Mouse (Mus musculus): Measurements from ENCODE around the gene Uvrag.

Uvrag gene

DNA sequence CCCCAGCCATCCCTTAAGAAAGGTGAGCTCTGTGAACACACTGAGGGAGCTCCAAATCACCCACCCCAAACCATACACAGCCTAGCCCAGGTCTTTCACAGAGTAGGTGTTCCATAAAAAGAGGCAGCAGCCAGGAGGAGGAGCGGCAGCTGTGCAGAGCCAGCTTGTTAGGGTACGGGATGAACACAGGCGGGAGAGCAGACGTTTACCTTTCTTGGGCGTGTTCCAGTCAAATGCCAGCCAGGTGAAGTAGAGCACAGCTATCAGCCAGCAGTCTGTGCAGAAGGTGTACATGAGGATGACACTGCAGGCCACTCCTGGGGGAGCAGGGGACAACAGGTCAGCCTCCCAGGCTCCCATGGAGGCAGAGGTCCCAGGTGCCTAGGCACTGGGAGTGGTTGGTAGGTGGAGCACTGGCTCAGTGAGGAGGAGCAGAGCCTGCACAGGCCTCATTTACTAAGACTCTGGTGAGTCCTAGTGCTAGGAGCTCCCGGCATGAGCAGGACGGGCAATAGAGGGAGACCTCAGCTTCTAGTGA lies 24.0 kb upstream of the Uvrag start:
- no peak for DNase-seq (ENCODE audit: low spot score)

DNA sequence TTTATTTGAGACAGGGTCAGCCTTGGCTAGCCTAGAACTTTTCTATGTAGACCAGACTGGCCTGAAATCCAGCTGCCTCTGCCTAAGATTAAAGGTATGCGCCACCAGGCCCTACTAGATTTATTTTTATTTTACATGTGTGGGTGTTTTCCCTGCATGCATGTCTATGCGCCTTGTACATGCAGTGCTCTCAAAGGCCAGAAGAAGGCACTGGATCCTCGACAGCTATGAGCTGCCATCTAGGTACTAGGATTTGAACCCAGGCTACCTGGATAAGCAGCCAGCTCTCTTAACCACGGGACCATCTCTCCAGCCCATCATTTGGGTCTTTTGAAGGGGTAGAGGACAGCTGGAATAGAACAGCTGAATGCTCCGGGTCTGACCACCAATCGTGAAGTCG lies 21.5 kb upstream of the Uvrag start:
- DNase-seq (ENCODE audit: low spot score): no peak

DNA sequence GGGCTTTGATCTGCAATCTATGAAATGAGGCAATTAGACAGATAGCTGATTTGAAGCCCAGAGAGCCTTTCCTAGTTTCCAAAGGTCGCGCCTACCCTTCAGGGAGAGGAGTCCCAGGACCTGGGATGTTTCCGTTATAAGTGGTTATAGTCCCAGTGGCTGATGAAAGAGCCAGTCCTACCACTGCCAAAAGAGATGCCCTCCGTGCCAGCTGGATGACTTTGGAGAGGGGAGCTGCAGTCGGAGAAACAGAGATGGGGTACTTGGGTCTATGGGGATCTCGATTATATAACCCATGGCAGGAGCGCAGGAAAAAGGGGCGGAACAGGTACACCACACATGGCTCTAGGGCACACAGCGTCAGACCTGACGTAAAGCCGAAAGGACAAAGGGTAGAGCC lies 21.0 kb upstream of the Uvrag start:
- DNase-seq (ENCODE audit: low spot score): no peak

DNA sequence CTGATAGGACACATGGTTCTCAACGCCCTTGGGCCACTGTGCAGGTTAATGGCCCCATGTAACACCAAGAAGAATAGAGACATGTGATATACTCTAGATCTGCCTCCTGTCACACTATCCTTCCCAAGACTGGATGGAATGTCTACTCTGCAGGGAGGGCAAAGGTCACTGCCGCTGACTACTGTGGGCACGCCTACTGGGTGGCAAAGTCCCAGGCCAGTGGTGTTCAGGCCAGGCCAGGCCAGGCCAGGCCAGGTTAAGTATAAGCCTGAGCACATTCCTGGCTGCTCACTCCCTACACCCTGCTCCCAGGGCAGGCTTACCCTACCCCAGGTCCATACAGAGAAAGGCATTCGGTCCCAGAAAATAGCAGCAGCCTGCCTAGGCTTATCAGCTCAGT lies 20.6 kb upstream of the Uvrag start:
- DNase-seq (ENCODE audit: low spot score): peak; percentile 78

GRCm38 (mm10) chr7:99160995-99161394 lies 20.1 kb upstream of the Uvrag start:
- no peak for DNase-seq (ENCODE audit: low spot score)

GRCm38 (mm10) chr7:99159446-99159845 lies 18.5 kb upstream of the Uvrag start:
- DNase-seq (ENCODE audit: low spot score): no peak

DNA sequence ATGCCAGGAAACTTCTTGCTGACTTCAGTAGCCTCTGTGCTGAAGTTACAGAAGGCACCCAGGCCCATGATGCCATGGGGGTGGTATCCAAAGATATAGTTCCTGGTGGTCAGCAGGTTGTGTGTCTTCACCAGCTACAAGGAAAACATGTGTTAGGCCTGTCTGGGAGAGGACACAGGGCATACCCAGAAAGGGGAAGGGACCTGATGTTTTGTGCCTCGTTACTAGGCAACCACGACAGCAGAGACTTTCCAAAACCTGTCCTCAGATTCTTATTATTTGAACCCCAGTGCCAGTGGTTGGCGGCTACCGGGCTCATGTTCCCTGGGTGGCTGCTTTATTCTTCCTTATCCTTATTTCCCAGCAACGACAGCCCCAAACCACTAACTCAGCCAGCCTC lies 18.0 kb upstream of the Uvrag start:
- DNase-seq (ENCODE audit: low spot score): no peak

DNA sequence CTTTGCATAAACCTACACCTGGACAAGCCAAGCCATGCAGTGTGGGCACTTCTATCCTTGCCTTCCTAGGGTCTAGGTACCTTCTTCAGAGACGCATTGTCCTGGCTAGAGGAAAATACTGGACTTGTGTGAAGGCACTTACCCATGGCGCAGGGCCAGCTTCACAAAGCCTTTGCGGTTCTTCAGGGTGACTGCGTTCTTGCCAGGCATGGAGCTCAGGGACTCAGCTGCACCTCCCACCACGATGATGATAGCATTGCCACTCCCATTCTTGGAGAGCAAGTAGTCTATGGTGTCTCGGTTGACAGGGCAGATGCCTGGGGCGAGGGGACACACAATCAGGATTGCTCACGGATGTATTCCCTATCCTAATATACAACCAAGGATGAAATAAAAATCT lies 17.1 kb upstream of the Uvrag start:
- DNase-seq (ENCODE audit: low spot score): no peak

DNA sequence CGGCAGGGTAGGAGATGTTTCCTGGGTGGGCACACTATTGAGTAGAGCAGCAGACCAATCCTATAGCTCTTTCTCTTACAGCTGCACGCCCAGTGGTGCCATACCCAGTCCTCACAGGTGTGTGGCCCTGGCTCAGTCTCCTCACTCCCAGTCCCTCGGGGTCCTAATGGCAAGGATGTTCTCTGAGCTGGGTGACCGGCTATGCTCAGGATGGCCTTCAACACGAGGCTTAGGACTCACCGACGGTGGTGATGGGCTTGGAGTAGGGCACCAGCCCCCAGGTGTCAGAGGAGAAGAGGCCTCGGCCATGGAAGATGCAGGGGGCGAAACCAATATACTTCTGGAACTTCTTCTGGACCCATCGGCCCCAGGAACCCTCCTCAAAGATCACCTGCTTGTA lies 15.8 kb upstream of the Uvrag start:
- no peak for DNase-seq (ENCODE audit: low spot score)

GRCm38 (mm10) chr7:99155311-99156289 lies 14.7 kb upstream of the Uvrag start:
- peak; percentile 82 for DNase-seq (ENCODE audit: low spot score)

DNA sequence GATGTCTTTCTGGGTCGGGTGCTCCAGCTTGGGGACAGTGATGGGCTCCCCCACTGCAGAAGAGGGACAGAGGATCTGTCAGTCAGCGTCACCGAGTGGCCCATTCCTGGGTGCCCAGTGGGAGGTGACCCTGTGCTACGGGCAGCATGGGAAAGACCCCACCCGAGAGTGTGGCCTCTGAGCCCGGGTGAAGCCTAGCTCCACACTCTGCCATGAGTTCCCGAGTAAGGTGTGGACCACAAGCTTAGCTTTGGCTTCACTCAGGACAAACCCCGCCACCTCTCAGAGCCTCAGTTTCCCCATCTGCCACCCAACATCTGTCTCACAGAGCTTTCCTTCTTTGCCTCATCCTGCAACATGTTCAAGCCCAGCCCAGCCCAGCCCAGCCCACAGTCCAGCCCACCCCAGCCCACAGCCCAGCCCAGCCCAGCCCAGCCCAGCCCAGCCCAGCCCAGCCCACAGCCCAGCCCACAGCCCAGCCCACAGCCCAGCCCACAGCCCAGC lies 13.8 kb upstream of the Uvrag start:
- DNase-seq (ENCODE audit: low spot score): no peak

- DNase-seq (ENCODE audit: low spot score): no peak
These were observed 12.8 kb upstream of the Uvrag start for GRCm38 (mm10) chr7:99153686-99154202.

GRCm38 (mm10) chr7:99152756-99153155 lies 11.8 kb upstream of the Uvrag start:
- DNase-seq (ENCODE audit: low spot score): no peak

DNA sequence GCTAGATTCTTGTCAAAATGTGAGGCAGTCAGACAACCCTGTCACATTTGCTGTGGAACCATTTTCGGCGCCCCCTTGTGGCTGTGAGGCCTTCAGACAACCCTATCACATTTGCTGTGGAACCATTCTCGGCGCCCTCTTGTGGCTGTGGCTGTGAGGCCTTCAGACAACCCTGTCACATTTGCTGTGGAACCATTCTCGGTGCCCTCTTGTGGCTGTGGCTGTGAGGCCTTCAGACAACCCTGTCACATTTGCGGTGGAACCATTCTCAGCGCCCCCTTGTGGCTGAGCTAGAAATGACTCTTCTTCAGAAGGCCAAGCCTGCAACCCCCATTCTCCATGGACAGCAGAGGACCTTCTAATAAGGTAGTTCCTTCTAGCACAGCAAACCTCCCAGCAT lies 10.4 kb upstream of the Uvrag start:
- DNase-seq (ENCODE audit: low spot score): peak; percentile 95

- no peak for DNase-seq (ENCODE audit: low spot score)
These were observed 8.1 kb upstream of the Uvrag start for GRCm38 (mm10) chr7:99149017-99149416.

DNA sequence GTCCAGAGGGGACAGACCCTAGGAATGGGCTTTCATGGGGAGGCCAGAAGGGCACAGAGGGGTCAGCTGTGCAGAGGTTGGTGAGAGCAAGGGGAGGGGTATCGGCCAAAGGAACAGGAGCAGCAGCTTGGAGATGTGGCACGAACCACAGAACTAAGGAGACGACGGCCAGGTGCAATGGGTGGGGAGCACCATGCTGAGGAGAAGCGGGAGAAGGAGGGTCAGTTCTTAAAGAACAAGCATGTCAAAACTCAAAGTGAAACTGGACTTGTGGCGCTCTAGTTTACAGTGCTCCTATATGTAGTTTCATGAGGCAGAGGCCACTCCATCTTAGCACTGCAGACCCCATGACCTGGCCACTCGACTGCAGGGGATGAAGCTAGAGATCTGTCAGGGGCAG lies 6.6 kb upstream of the Uvrag start:
- DNase-seq (ENCODE audit: low spot score): no peak

- DNase-seq (ENCODE audit: low spot score): no peak
These were observed 6.0 kb upstream of the Uvrag start for GRCm38 (mm10) chr7:99146906-99147305.

- DNase-seq (ENCODE audit: low spot score): no peak
These were observed 5.1 kb upstream of the Uvrag start for GRCm38 (mm10) chr7:99146011-99146410.

DNA sequence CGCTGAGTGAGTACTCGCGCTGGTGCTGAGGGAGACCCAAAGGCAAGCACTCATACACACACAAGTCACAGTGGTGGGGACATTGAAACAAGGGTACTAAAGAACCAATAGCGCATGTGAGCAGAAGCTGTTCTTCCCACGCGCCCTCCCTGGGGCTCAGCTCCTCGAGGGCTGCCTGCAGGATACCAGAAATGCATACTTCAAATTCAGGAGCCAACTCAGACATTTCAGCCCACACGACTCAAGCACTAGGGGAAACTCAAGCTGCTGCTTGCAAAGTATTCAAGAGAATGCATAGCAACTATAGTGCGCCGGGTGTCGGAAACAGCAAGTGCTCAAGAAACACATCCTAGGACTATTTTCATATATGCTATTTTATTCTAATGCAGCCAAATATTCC lies 3.7 kb upstream of the Uvrag start:
- no peak for DNase-seq (ENCODE audit: low spot score)

DNA sequence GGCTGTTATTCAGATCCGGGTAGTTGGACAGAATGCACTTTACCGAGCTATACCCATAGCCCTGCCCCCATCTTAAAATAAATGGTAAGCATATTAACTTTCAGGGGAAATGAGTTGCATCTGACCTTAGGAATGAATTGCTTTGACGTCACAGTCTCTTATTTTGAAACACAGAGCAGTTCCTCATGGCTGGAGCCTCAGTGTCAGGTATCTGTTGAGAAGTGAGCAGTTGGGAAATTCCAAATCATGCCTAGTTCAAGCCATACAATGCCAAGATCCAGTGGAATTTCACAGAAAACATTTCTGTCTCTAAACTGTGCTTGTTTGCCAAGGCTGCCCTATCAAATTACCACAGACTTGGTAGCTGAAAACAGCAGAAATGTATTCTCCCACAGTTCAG lies 2.3 kb upstream of the Uvrag start:
- DNase-seq (ENCODE audit: low spot score): no peak

GRCm38 (mm10) chr7:99141919-99142606 lies 1.1 kb upstream of the Uvrag start:
- DNase-seq (ENCODE audit: low spot score): no peak

DNA sequence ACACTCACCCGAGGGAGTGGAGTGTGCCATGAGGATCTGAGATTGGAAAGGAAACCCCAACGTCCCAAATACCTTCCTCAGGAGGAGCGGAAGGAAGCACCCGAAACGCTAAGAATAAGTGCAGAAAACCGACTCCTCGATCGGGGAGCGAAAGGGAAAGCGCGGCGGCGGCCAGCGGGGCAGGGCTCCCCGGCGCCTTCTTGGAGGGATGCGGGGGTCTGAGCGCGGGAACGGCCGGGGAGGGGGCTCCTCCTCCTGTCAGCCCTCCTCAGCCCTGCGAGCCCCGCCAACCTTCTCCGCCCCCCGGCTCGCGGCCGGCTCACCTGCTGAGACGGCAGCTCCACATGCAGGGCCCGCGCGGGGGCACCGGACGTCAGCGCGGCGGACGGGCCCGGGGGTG lies 430 bp downstream of the Uvrag start:
- DNase-seq (ENCODE audit: low spot score): peak; percentile 39

All from embryo, embryonic 10 days (tissue).